Mouse (Mus musculus): ENCODE measurements around the gene Ctnna3. TPM values are rescaled to one million over a fixed set of nuclear protein-coding genes. Genes with fewer than 3 reads are reported as not detected.

Ctnna3 gene
- 1.8 TPM for polyA plus RNA-seq (2015; fragmentation: Illumina TruSeq; extraction: RNeasy Lipid Tissue Mini Kit (QIAGEN cat#74804); ENCODE audit: low read depth, low replicate concordance)

DNA sequence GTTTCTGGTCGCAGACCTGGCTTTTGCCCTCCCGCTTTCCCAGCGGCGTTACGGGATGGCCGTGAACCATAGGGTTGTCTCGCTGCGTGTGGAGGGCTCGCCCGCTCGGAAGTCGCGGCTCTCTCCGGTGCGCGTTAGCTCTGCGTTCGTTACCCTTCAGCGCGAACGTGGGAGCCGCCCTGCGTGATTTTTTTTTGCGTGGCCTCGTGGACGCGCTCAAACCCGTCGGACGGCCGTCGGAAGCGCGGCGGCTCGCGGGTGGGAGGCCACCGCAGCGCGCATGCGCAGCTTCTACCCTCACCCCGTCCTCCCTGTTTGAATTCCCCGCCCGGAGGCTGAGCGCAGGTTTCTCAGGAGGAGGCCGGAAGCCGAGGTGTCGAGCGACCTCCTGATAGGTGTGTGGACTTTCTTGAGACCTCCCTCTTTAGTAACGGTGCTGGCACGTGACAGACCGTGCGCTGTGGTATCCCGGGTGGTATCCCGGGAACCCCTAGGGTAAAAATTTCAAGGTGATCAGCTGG is at the start of gene Ctnna3:
Gene Ctnna3 (plus strand): TSS at position 314 of the 521 bp plus-strand sequence.

DNA sequence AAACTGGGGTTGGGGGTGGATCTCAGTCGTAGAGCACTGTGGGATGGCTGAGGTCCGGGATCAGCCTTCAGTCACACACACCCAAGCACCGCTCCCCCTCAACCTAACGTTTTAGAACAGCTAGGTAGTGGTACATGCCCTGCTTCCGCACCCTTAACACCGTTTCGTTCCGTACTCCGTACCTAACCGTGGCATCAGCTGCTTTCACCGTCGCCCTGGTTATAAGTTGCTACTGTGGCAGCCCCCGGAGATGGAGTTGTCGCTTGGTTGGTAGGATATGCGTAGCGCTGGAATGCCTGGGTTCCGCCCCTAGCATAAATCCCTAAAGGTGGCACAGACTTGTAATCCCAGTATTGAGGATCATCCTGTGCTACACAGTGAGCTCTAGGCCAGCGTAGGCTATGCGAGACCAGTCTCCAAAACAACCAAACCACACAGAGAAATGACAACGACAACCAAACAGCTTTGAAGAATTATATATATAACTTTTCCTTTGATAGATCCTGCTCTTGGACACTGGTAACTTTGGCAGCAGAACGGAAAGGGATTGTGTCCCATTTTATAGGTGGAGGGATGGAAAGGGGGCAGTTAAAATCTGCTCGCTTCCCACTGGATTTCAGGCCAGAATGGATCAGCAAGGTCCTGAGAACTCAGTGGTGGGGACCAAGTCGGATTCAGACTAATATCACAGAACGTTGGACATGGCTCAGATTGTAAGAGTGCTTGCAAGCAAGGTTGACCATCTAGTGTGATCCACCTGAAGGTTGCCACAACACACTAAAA is 48.2 kb upstream of the Ctnna3 start, which contains the start of gene Sirt1:
Gene Sirt1 (minus strand): TSS at position 207 of the 783 bp plus-strand sequence.

DNA sequence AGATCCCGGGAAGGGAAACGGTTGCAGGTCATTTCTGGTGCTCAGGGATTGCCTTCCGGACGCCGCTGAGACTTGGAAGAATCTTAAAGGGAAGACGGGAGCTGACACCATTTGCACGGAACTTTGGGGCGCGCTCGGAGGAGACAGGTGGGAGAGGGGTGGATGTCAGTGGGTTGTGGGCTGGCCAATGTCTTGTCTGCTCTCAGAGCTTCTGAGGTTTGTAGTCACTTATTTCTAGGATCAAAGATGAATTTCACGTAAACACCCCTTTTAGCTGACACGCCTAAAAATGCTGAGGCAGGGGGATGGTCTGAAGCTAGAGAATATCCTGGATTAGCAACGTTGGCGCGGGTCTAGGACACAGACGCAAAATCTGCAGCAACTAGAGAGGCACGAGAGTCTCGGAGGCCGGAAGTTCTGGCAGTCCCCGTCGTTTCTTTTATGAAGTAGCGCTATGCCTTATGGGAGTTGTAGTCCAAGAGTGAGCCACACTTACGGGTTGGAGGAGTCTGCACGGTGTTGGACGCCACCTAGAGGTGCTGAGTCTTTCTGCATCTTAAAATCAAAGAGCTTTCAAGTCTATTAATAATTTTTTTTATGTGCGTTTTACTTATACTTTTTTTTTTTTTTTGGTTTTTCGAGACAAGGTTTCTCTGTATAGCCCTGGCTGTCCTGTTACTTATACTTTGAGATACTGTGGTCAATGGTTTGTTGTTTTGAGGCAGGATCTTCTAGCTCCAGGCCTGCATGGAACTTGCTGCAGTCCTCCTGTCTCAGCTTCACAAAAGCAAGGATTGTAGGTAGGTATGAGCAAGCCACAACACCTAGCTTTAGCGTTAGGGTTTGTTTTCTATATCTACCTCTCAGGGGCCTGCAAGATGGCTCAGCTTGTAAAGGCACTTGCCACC is 47.3 kb upstream of the Ctnna3 start, which contains the start of gene Dnajc12:
Gene Dnajc12 (plus strand): TSS at position 72 of the 908 bp plus-strand sequence.

DNA sequence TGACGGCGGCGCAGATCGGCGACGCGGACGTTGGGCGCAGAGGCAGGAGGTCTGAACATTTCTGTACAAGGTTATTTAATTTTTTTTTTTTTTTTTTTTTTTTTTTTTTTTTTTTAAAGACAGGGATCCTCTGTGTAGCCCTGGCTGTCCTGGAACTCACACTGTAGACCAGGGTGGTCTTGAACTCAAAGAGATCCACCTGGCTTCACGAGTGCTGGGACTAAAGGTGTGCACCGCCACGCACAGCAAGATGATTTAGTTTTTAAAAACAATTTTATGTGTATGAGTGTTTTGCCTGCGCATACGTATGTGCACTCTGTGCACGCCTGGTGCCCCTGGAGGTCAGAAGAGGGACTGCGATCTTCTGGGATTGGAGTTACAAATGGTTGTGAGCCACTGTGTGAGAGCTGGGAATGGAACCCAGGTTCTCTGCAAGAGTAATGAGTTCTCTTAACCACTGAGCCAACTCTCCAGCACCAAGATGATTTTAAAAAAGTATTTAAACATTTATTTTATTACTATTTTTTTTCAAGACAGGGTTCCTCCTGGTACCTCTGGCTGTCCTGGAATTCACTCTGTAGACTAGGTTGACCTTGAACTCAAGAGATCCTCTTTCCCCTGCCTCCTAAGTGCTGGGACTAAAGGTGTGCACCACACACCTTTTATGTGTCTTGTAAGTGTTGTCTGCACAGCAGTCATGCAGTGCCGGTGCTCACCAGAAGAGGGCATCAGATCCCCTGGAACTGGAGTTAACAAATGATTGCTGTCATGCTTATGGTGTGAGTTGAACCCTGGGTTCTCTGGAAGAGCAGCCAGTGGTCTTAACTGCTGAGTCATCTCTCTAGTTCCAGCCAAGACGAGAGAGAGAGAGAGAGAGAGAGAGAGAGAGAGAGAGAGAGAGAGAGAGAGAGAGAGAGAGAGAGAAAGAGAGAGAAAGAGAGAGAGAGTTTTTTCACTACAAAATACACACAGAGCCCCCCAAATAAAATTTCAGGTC is 7.9 kb upstream of the Ctnna3 start, which contains the start of gene Gm7075:
Gene Gm7075 (minus strand): TSS at position 51 of the 997 bp plus-strand sequence.

DNA sequence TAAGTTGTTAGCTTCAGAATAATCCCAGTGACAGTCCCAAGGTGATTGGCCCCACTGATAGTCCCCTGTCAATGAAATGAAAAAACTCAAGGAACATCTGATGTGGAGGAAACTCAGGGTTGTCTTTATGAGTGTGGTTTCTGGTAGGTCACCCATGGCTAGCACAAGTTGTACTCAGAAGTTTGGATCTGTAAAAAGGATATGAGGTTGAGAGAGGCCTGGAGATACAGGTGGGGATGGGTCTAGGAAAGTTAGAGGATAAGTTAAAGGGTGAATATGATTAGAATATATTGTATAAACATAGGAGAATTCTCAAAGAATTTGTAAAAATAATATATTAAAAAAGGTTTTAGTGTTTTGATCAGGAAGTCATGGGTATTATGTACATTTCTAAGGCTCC is 497.4 kb downstream of the Ctnna3 start, which contains the start of gene Gm10118:
Gene Gm10118 (minus strand): TSS at position 101 of the 400 bp plus-strand sequence.

DNA sequence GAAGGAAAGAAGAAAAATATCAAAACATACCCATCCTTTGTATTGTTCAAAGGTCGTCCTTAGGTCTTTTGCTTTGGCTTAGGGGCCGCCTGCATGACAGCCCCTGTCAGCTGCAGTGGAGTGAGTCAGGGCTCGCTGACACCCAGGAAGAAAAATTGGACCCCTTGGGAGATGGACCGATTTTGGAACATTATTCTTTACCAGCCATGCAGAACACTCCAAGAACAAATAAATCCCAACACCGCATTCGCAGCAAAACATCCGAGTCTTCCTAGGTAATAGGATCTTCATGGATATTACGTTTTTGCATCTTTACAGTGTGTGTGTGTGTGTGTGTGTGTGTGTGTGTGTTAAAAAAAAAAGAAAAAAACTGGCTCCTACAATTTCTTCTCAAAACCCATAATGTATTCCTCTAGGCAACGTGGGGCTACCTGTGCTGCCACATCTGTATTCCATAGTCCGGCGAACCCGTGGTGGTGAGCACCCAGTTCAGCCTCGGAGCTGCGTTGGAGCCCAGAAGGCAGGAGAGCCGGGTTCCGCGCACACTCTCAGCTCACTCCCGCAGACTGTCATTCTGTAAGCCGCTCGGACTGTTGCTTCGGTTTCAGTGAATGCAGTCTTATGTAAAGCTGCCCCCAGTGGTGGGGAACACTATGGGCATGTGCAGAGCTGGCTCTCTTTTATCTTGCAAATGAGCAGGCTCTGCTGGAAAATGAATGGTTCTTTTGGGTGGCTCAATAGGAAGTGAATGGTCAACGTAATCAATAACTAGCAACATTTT is 660.0 kb downstream of the Ctnna3 start, which contains the start of gene Lrrtm3:
Gene Lrrtm3 (minus strand): TSS at position 598 of the 781 bp plus-strand sequence.

Other genes with a start within 250 kb of the Ctnna3 start
- gene Mypn, start 226.1 kb upstream of the Ctnna3 start, polyA plus RNA-seq (2015; fragmentation: Illumina TruSeq; extraction: RNeasy Lipid Tissue Mini Kit (QIAGEN cat#74804); ENCODE audit: low read depth, low replicate concordance), result 1.1 TPM
- gene Herc4, start 186.3 kb upstream of the Ctnna3 start, polyA plus RNA-seq (2015; fragmentation: Illumina TruSeq; extraction: RNeasy Lipid Tissue Mini Kit (QIAGEN cat#74804); ENCODE audit: low read depth, low replicate concordance), result 41.3 TPM
- gene Sirt1, start 48.4 kb upstream of the Ctnna3 start, polyA plus RNA-seq (2015; fragmentation: Illumina TruSeq; extraction: RNeasy Lipid Tissue Mini Kit (QIAGEN cat#74804); ENCODE audit: low read depth, low replicate concordance), result 12.0 TPM
- 36.1 TPM for gene Dnajc12, start 47.7 kb upstream of the Ctnna3 start, polyA plus RNA-seq (2015; fragmentation: Illumina TruSeq; extraction: RNeasy Lipid Tissue Mini Kit (QIAGEN cat#74804); ENCODE audit: low read depth, low replicate concordance)
- not detected for gene Gm7075, start 8.3 kb upstream of the Ctnna3 start, polyA plus RNA-seq (2015; fragmentation: Illumina TruSeq; extraction: RNeasy Lipid Tissue Mini Kit (QIAGEN cat#74804); ENCODE audit: low read depth, low replicate concordance)